In the genomic region with DNA sequence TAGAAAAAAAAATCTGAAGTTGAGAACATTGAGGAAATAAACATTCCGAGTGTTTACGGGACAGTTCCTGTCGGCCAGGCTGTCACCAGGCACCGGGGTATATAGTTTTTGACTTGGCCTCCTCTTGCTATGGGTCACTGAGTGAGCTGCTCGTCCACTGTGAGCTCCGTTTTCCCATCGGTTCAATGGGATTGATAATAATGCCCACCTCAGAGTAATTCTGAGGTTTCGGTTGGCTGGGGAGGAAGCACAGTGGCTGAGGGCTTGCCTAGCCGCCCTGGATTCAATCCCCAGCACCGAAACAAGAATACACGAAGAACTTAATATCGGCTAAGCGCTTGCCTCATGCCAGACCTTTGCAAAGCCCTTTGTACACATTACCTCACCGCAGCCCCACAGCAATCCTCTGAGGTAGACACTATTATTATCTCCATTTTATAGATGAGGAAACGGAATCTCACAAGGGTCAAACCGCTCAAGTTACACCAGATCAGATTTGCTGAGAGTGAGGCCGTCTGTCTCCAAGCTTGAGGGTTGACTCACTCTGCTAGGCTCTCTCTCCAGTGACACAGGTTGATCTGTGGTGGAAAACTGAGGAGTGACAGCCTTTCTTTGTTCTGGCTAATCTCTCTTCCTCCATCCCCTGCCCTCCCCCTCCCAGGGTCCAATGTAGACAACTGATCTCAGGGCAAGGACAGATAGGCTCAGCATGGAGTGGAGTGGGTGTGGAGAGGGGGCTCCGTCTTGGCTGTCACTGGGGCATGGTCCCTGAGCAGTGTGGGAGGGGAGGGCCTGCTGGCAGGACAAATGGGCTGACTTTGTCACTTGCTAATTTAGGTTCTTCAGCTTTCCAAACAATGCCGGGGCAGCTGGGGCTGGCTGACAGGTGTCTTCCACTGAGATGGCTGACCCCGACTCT, we compare ENCODE assay signal across 10 mouse cellular contexts. TPM values are rescaled to one million over a fixed set of nuclear protein-coding genes. Genes with fewer than 3 reads are reported as not detected.
DNase-seq lines count a peak whose midpoint lies in the region; ATAC-seq lines count a peak whose summit lies in the region.
"Had no signal": no experiment of that assay in that cellular context is flagged by ENCODE, and none has a peak within 500 bp of the region (broad histone marks: within the 10 kb centered on the region; RNA-seq: fewer than 3 reads in every experiment).

No protein-coding gene starts in this region.

- DNase-seq in kidney, adult 8-10 months, result no peak
- DNase-seq in retina, embryonic 14.5 days (ENCODE audit: low spot score), result peak; percentile 56
- DNase-seq in spleen, adult 18-20 months, result no peak
- no peak for DNase-seq in left cerebral cortex, postnatal 4 days

- WGBS in kidney, embryonic 14.5 days, result 10% methylated on average over 20 of the region's 20 CpGs
- 14% methylated on average over 20 of the region's 20 CpGs for WGBS in liver, embryonic 16.5 days (ENCODE audit: insufficient replicate concordance)

- peak overlapping the region; percentile 50 for H3K4me2 ChIP-seq in kidney, embryonic 14.5 days (replicated peaks; ENCODE audit: low read depth, low read length)
- H3K4me2 ChIP-seq in liver, embryonic 16.5 days (ENCODE audit: low read depth, low read length), result peak overlapping the region; percentile 64; the same call in 1 of the 2 replicates

- no peaks in the 10 kb centered on the region for H3K9me3 ChIP-seq in kidney, embryonic 14.5 days (ENCODE audit: control insufficient read depth, low read length)
- H3K9me3 ChIP-seq in liver, embryonic 16.5 days (replicated peaks; ENCODE audit: control insufficient read depth, low read length), result no peaks in the 10 kb centered on the region

- peak overlapping the region; percentile 52 for H3K9ac ChIP-seq in kidney, embryonic 14.5 days (ENCODE audit: low read depth, low read length)
- no peak overlapping the region for H3K9ac ChIP-seq in liver, embryonic 16.5 days (ENCODE audit: low read depth, low read length)

- H3K27ac ChIP-seq in kidney, embryonic 14.5 days (ENCODE audit: low read depth, low read length), result peak overlapping the region; percentile 79
- no peak overlapping the region for H3K27ac ChIP-seq in liver, embryonic 16.5 days (ENCODE audit: low read length)

- ATAC-seq in kidney, embryonic 14.5 days (ENCODE audit: low FRiP score, low TSS enrichment), result peak; percentile 69
- peak; percentile 34 for ATAC-seq in granulocyte monocyte progenitor cell, adult 5-6 weeks (replicated peaks; ENCODE audit: poor library complexity, severe bottlenecking)
- ATAC-seq in liver, embryonic 16.5 days (ENCODE audit: low read depth), result no peak
- no peak for ATAC-seq in activated CD4-positive, CD25-positive, alpha-beta regulatory T cell, adult 4 months

- H3K27me3 ChIP-seq in kidney, embryonic 14.5 days (ENCODE audit: control insufficient read depth, insufficient read depth, low read length), result no peaks in the 10 kb centered on the region
- peaks cover 21% of the 10 kb centered on the region for H3K27me3 ChIP-seq in liver, embryonic 16.5 days (ENCODE audit: control insufficient read depth, insufficient read depth, low read depth, low read length)

- peak overlapping the region; percentile 20; the same call in 1 of the 2 replicates for H3K4me3 ChIP-seq in kidney, embryonic 14.5 days (ENCODE audit: low read length)
- H3K4me3 ChIP-seq in liver, embryonic 16.5 days (ENCODE audit: low read depth, low read length), result peak overlapping the region; percentile 22; the same call in 1 of the 2 replicates

- peaks cover 30% of the 10 kb centered on the region for H3K4me1 ChIP-seq in kidney, embryonic 14.5 days (ENCODE audit: control insufficient read depth, insufficient read depth, low read length)
- peaks cover 4% of the 10 kb centered on the region for H3K4me1 ChIP-seq in liver, embryonic 16.5 days (ENCODE audit: control insufficient read depth, low read depth, low read length)

- intact Hi-C loops in left cerebral cortex, postnatal 4 days (cut with DNase I), result no loop called here

- H3K36me3 ChIP-seq in kidney, embryonic 14.5 days (ENCODE audit: control insufficient read depth, insufficient read depth, low read length), result no peaks in the 10 kb centered on the region
- no peaks in the 10 kb centered on the region for H3K36me3 ChIP-seq in liver, embryonic 16.5 days (ENCODE audit: control insufficient read depth, insufficient read depth)

RNA-seq across cellular contexts. Expression of gene Tnni1, which starts 15.2 kb away (rescaled TPM):
- 18.3 and 20.3 TPM in 2 replicates for polyA plus RNA-seq in kidney, embryonic 14.5 days (2014; fragmentation: Nextera tagmentation; extraction: Ambion mirVana)
- total RNA-seq in granulocyte monocyte progenitor cell, adult 5-6 weeks (2014; fragmentation: Nextera tagmentation), result not detected in 2 replicates
- not detected in 2 replicates for total RNA-seq in granulocyte monocyte progenitor cell, adult 5-6 weeks (2017)
- polyA plus RNA-seq in liver, embryonic 16.5 days (2015; fragmentation: Nextera tagmentation; extraction: Ambion mirVana), result 8.8 and 15.6 TPM in 2 replicates
- not detected for total RNA-seq in left cerebral cortex, postnatal 4 days (2021)
- polyA plus RNA-seq in activated CD4-positive, CD25-positive, alpha-beta regulatory T cell, adult 4 months (2017; shearing (Covaris generic)), result not detected
- total RNA-seq: hematopoietic stem cell, adult 5-6 weeks; MEL had no signal

RNA-seq across cellular contexts. Expression of gene Lad1, which starts 23.9 kb away (rescaled TPM):
- 12.1 and 19.5 TPM in 2 replicates for polyA plus RNA-seq in kidney, embryonic 14.5 days (2014; fragmentation: Nextera tagmentation; extraction: Ambion mirVana)
- total RNA-seq in granulocyte monocyte progenitor cell, adult 5-6 weeks (2014; fragmentation: Nextera tagmentation), result not detected in 2 replicates
- total RNA-seq in granulocyte monocyte progenitor cell, adult 5-6 weeks (2017), result not detected in 2 replicates
- 0.09 and 1.5 TPM in 2 replicates for polyA plus RNA-seq in liver, embryonic 16.5 days (2015; fragmentation: Nextera tagmentation; extraction: Ambion mirVana)
- under 1 TPM; 0.64 to 0.86 TPM for total RNA-seq in left cerebral cortex, postnatal 4 days (2021)
- polyA plus RNA-seq in activated CD4-positive, CD25-positive, alpha-beta regulatory T cell, adult 4 months (2017; shearing (Covaris generic)), result 10 to 100 TPM in 1 of 2 experiments, 1 to 10 TPM in 1; 7.8 to 12.4 TPM
- total RNA-seq: hematopoietic stem cell, adult 5-6 weeks; MEL had no signal

RNA-seq across cellular contexts. Expression of gene Phlda3, which starts 28.6 kb away (rescaled TPM):
- polyA plus RNA-seq in kidney, embryonic 14.5 days (2014; fragmentation: Nextera tagmentation; extraction: Ambion mirVana), result 85.6 and 102 TPM in 2 replicates
- 1.9 TPM in 1 of 2 replicates, not detected in the other for total RNA-seq in granulocyte monocyte progenitor cell, adult 5-6 weeks (2014; fragmentation: Nextera tagmentation)
- 0.17 and 1.0 TPM in 2 replicates for total RNA-seq in granulocyte monocyte progenitor cell, adult 5-6 weeks (2017)
- polyA plus RNA-seq in liver, embryonic 16.5 days (2015; fragmentation: Nextera tagmentation; extraction: Ambion mirVana), result 4.8 and 5.0 TPM in 2 replicates
- 10 to 100 TPM; 11.2 to 12.9 TPM for total RNA-seq in left cerebral cortex, postnatal 4 days (2021)
- polyA plus RNA-seq in activated CD4-positive, CD25-positive, alpha-beta regulatory T cell, adult 4 months (2017; shearing (Covaris generic)), result 1 to 10 TPM; 1.9 to 3.8 TPM
- total RNA-seq: hematopoietic stem cell, adult 5-6 weeks had no signal

RNA-seq across cellular contexts. Expression of gene Tnnt2, which starts 41.7 kb away (rescaled TPM):
- polyA plus RNA-seq in kidney, embryonic 14.5 days (2014; fragmentation: Nextera tagmentation; extraction: Ambion mirVana), result 2.0 and 2.3 TPM in 2 replicates
- not detected in 2 replicates for total RNA-seq in granulocyte monocyte progenitor cell, adult 5-6 weeks (2014; fragmentation: Nextera tagmentation)
- not detected in 2 replicates for total RNA-seq in granulocyte monocyte progenitor cell, adult 5-6 weeks (2017)
- polyA plus RNA-seq in liver, embryonic 16.5 days (2015; fragmentation: Nextera tagmentation; extraction: Ambion mirVana), result 3.6 and 5.9 TPM in 2 replicates
- total RNA-seq in left cerebral cortex, postnatal 4 days (2021), result under 1 TPM; 0.62 to 0.85 TPM
- polyA plus RNA-seq in activated CD4-positive, CD25-positive, alpha-beta regulatory T cell, adult 4 months (2017; shearing (Covaris generic)), result under 1 TPM; 0.46 to 0.83 TPM
- total RNA-seq: hematopoietic stem cell, adult 5-6 weeks; MEL had no signal

Comparison
In these comparisons a context has a peak if more than half of its experiments do, and no peak if none do; other contexts are left out.
1. ATAC-seq: peak in kidney, embryonic 14.5 days (single experiment) and granulocyte monocyte progenitor cell, adult 5-6 weeks (single experiment); none in liver, embryonic 16.5 days (single experiment) and activated CD4-positive, CD25-positive, alpha-beta regulatory T cell, adult 4 months (single experiment).
2. RNA of gene Phlda3, which starts 28.6 kb away (polyA plus RNA-seq): 85.6 to 102 TPM in kidney, embryonic 14.5 days; 4.8 to 5.0 TPM in liver, embryonic 16.5 days and 1.9 to 3.8 TPM in activated CD4-positive, CD25-positive, alpha-beta regulatory T cell, adult 4 months; every median in the first group is over 10 times any median in the second.